Mouse (Mus musculus) brain, embryonic 14.5 days (tissue): ENCODE data around the gene Slc22a3.

Experiments
- CTCF ChIP-seq: fragments of 200-500 bp; IDR thresholded peaks from 2 replicates; pipeline ENCODE4 v1.5.1; 2012; ENCODE audit warnings: inconsistent platforms, mild to moderate bottlenecking, moderate library complexity, borderline replicate concordance; ENCODE audit not compliant: insufficient read depth, insufficient read length; ENCODE audit errors: extremely low read depth
- POLR2A ChIP-seq: fragments of 200-500 bp; IDR thresholded peaks from 2 replicates; pipeline ENCODE4 v1.6.1; 2012; ENCODE audit warnings: mild to moderate bottlenecking, inconsistent platforms, borderline replicate concordance; ENCODE audit not compliant: poor library complexity, insufficient read depth, insufficient read length, severe bottlenecking; ENCODE audit errors: extremely low read depth

- TF ChIP-seq POLR2A, result no peak
- no peak for TF ChIP-seq CTCF
Measured at GRCm38 (mm10) chr17:12505708-12506107, 1.8 kb downstream of the Slc22a3 start.
